ENCODE assay signal across 10 mouse cellular contexts in genomic region chr3:121636315-121636714, GRCm38 (mm10). TPM values are rescaled to one million over a fixed set of nuclear protein-coding genes. Genes with fewer than 3 reads are reported as not detected.
DNase-seq lines count a peak whose midpoint lies in the region; ATAC-seq and TF ChIP-seq lines count a peak whose summit lies in the region.
"Had no signal": no experiment of that assay in that cellular context is flagged by ENCODE, and none has a peak within 500 bp of the region (broad histone marks: within the 10 kb centered on the region; RNA-seq: fewer than 3 reads in every experiment).

No protein-coding gene starts in this region.

- H3K4me1 ChIP-seq in hindbrain, embryonic 16.5 days (ENCODE audit: control insufficient read depth, insufficient read depth, low read depth, low read length), result no peaks in the 10 kb centered on the region
- H3K4me1 ChIP-seq in hindbrain, embryonic 10.5 days (replicated peaks), result 0 out of 2 replicates have a peak, but pooled peaks cover 16% of the 10 kb centered on the region
- H3K4me1 ChIP-seq in kidney, postnatal 0 days (replicated peaks; ENCODE audit: insufficient read depth, low read length), result peaks cover 11% of the 10 kb centered on the region; the same call in 1 of the 2 replicates
- H3K4me1 ChIP-seq in lung, embryonic 15.5 days, result peaks cover 25% of the 10 kb centered on the region
- H3K4me1 ChIP-seq: neural tube, embryonic 12.5 days had no signal

- DNase-seq in hindbrain, embryonic 10.5 days (ENCODE audit: low spot score), result no peak
- DNase-seq in brain, adult 2 months (ENCODE audit: low read depth, low spot score), result peak; percentile 74
- DNase-seq in gastrocnemius, adult 2 months, result peak; percentile 71
- no peak for DNase-seq in kidney, postnatal 0 days (ENCODE audit: low spot score)
- DNase-seq in telencephalon, adult 2 months (ENCODE audit: low read depth, low spot score), result peak; percentile 13
- no peak for DNase-seq in thymus, postnatal 10 days (ENCODE audit: low spot score in 2 of 2)

- H3K9me3 ChIP-seq in hindbrain, embryonic 16.5 days (ENCODE audit: control insufficient read depth, low read length), result no peaks in the 10 kb centered on the region
- no peaks in the 10 kb centered on the region for H3K9me3 ChIP-seq in hindbrain, embryonic 10.5 days
- no peaks in the 10 kb centered on the region for H3K9me3 ChIP-seq in kidney, postnatal 0 days (replicated peaks; ENCODE audit: low read length)
- no peaks in the 10 kb centered on the region for H3K9me3 ChIP-seq in lung, embryonic 15.5 days
- H3K9me3 ChIP-seq: neural tube, embryonic 12.5 days had no signal

- intact Hi-C loops in gastrocnemius, adult 2 months (cut with DNase I), result loop anchor here (10.0 kb wide), 1 partner anchor 88 kb away; the partner anchor contains the start of gene F3

- H3K27me3 ChIP-seq in hindbrain, embryonic 16.5 days (replicated peaks; ENCODE audit: control insufficient read depth, insufficient read depth, low read length), result no peaks in the 10 kb centered on the region
- no peaks in the 10 kb centered on the region; the same call in 1 of the 2 replicates for H3K27me3 ChIP-seq in hindbrain, embryonic 10.5 days (ENCODE audit: insufficient read depth, poor library complexity, severe bottlenecking)
- H3K27me3 ChIP-seq in kidney, postnatal 0 days (ENCODE audit: insufficient read depth, low read length), result no peaks in the 10 kb centered on the region
- H3K27me3 ChIP-seq in lung, embryonic 15.5 days, result no peaks in the 10 kb centered on the region
- H3K27me3 ChIP-seq: neural tube, embryonic 12.5 days had no signal

- H3K27ac ChIP-seq in hindbrain, embryonic 16.5 days (ENCODE audit: low read depth, low read length), result no peak overlapping the region
- no peak overlapping the region for H3K27ac ChIP-seq in hindbrain, embryonic 10.5 days
- H3K27ac ChIP-seq in gastrocnemius, adult 2 months, result peak overlapping the region; percentile 74
- H3K27ac ChIP-seq in kidney, postnatal 0 days, result 0 out of 2 replicates have a peak overlapping the region, but pooled peaks have one; percentile 27
- H3K27ac ChIP-seq in lung, embryonic 15.5 days, result peak overlapping the region; percentile 57
- H3K27ac ChIP-seq: neural tube, embryonic 12.5 days had no signal

- no peak overlapping the region for H3K4me2 ChIP-seq in hindbrain, embryonic 16.5 days (ENCODE audit: low read length)
- no peak overlapping the region for H3K4me2 ChIP-seq in kidney, postnatal 0 days (ENCODE audit: low read length)
- H3K4me2 ChIP-seq in lung, embryonic 15.5 days, result no peak overlapping the region
- H3K4me2 ChIP-seq: neural tube, embryonic 12.5 days had no signal

- TF ChIP-seq CTCF in gastrocnemius, adult 2 months (IDR thresholded peaks at IDR 0.05), result peak; percentile 41
- peak; percentile 50 for TF ChIP-seq CTCF in kidney, postnatal 0 days (IDR thresholded peaks at IDR 0.05; ENCODE audit: low read depth)

- H3K9ac ChIP-seq in hindbrain, embryonic 16.5 days (ENCODE audit: low read depth, low read length), result no peak overlapping the region
- no peak overlapping the region for H3K9ac ChIP-seq in kidney, postnatal 0 days (ENCODE audit: low read depth, low read length)
- H3K9ac ChIP-seq in lung, embryonic 15.5 days, result no peak overlapping the region
- H3K9ac ChIP-seq: neural tube, embryonic 12.5 days had no signal

- no peak overlapping the region for H3K4me3 ChIP-seq in hindbrain, embryonic 16.5 days (ENCODE audit: low read length)
- H3K4me3 ChIP-seq in hindbrain, embryonic 10.5 days, result no peak overlapping the region
- no peak overlapping the region for H3K4me3 ChIP-seq in gastrocnemius, adult 2 months
- H3K4me3 ChIP-seq in kidney, postnatal 0 days (replicated peaks; ENCODE audit: low read depth, low read length), result no peak overlapping the region
- H3K4me3 ChIP-seq in lung, embryonic 15.5 days, result no peak overlapping the region
- H3K4me3 ChIP-seq: neural tube, embryonic 12.5 days had no signal

- no peaks in the 10 kb centered on the region for H3K36me3 ChIP-seq in hindbrain, embryonic 16.5 days (ENCODE audit: control insufficient read depth, insufficient read depth, low read length)
- no peaks in the 10 kb centered on the region for H3K36me3 ChIP-seq in hindbrain, embryonic 10.5 days
- H3K36me3 ChIP-seq in kidney, postnatal 0 days (ENCODE audit: insufficient read depth, low read length), result no peaks in the 10 kb centered on the region
- H3K36me3 ChIP-seq in lung, embryonic 15.5 days, result no peaks in the 10 kb centered on the region
- H3K36me3 ChIP-seq: neural tube, embryonic 12.5 days had no signal

- 65% methylated on average over 6 of the region's 6 CpGs for WGBS in hindbrain, embryonic 16.5 days
- WGBS in hindbrain, embryonic 10.5 days, result 86% methylated on average over 6 of the region's 6 CpGs
- WGBS in kidney, postnatal 0 days, result 73% methylated on average over 6 of the region's 6 CpGs
- 35% methylated on average over 6 of the region's 6 CpGs for WGBS in lung, embryonic 15.5 days

- peak; percentile 92 for ATAC-seq in hindbrain, embryonic 16.5 days
- no peak for ATAC-seq in kidney, postnatal 0 days (replicated peaks; ENCODE audit: low FRiP score, low read depth)
- ATAC-seq in lung, embryonic 15.5 days (ENCODE audit: borderline replicate concordance, extremely low read depth, low FRiP score, low TSS enrichment), result peak; percentile 85

RNA-seq across cellular contexts. Expression of gene 4930432M17Rik, which starts 34.2 kb away (rescaled TPM):
- polyA plus RNA-seq in hindbrain, embryonic 16.5 days (2015; fragmentation: Nextera tagmentation; extraction: Ambion mirVana), result not detected in 2 replicates
- polyA plus RNA-seq in hindbrain, embryonic 10.5 days (2016; fragmentation: Nextera tagmentation; extraction: Ambion mirVana), result not detected in 2 replicates
- not detected for total RNA-seq in gastrocnemius, adult 2 months (2021)
- polyA plus RNA-seq in kidney, postnatal 0 days (2015; fragmentation: Nextera tagmentation; extraction: Ambion mirVana), result not detected in 2 replicates
- polyA plus RNA-seq in lung, embryonic 15.5 days (2015; fragmentation: Nextera tagmentation; extraction: Ambion mirVana), result not detected in 2 replicates
- total RNA-seq: hematopoietic stem cell, adult 5-6 weeks had no signal
- polyA plus RNA-seq: neural tube, embryonic 12.5 days had no signal

Comparison
In these comparisons a context has a peak if more than half of its experiments do, and no peak if none do; other contexts are left out.
1. H3K27ac ChIP-seq: peak in gastrocnemius, adult 2 months (single experiment), kidney, postnatal 0 days (single experiment) and lung, embryonic 15.5 days (single experiment); none in hindbrain, embryonic 16.5 days (single experiment) and hindbrain, embryonic 10.5 days (single experiment).
2. DNase-seq: peak in brain, adult 2 months (single experiment), gastrocnemius, adult 2 months (single experiment) and telencephalon, adult 2 months (single experiment); none in hindbrain, embryonic 10.5 days (single experiment), kidney, postnatal 0 days (single experiment) and thymus, postnatal 10 days (0 of 2).